Mouse (Mus musculus): ENCODE results near the gene Gm6367. TPM values are rescaled to one million over a fixed set of nuclear protein-coding genes. Genes with fewer than 3 reads are reported as not detected.
"Not testable (repeated sequence)": the region's sequence is repeated elsewhere in the genome, so short reads cannot be mapped to it uniquely, and the experiment has no call there.

The Gm6367 gene
- not detected in 2 replicates for polyA plus RNA-seq (2016; fragmentation: Nextera tagmentation; extraction: Ambion mirVana)

DNA sequence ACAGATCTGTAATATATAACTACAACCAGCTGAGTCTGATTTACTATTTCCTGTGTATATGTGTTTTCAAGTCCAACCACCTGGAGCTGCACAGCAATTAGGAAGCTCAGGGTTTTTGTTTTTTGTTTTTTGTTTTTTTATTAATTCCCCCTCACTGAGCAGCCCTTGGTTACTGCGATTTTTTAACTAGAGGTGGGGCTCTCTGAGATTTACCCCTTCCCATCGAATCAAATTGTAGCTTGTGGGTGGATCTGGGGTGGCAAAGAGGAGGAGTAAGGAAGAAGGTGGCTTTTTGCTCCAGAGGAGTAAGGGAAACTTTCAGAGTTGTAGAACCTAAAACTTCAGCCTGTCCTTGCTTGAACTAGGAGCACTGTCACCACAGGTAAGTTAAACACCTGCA lies at the start of gene Gm6367:
Gm6367 (plus strand) TSS at position 301 of the 400 bp plus-strand sequence.
- ATAC-seq (ENCODE audit: insufficient number of reproducible peaks, insufficient read depth, low FRiP score, low TSS enrichment, low read depth); H3K9ac ChIP-seq (replicated peaks); H3K4me2 ChIP-seq; H3K4me1 ChIP-seq (replicated peaks); H3K36me3 ChIP-seq; H3K4me3 ChIP-seq (replicated peaks); H3K27me3 ChIP-seq; H3K9me3 ChIP-seq; H3K27ac ChIP-seq: not testable (repeated sequence)
- WGBS = no CpG with 5 or more reads among the region's 2 CpGs

Other genes starting within 250 kb of the Gm6367 start
- not detected in 2 replicates for gene Gm3183, start 123.2 kb upstream of the Gm6367 start, polyA plus RNA-seq (2016; fragmentation: Nextera tagmentation; extraction: Ambion mirVana)
- not detected in 2 replicates for gene Gm7942, start 118.3 kb downstream of the Gm6367 start, polyA plus RNA-seq (2016; fragmentation: Nextera tagmentation; extraction: Ambion mirVana)
- gene Gm16513, start 194.0 kb downstream of the Gm6367 start, polyA plus RNA-seq (2016; fragmentation: Nextera tagmentation; extraction: Ambion mirVana) = not detected in 2 replicates

Data from limb, embryonic 12.5 days (tissue).